Mouse (Mus musculus) stomach, postnatal 0 days (tissue): ENCODE data around the gene Tm4sf1. TPM values are rescaled to one million over a fixed set of nuclear protein-coding genes. Genes with fewer than 3 reads are reported as not detected.
A peak's percentile ranks its signal among the peaks of the same experiment; 100 is the strongest.

ENCODE experiments used
- ATAC-seq: fragments of 200-750 bp; cut with Nextera tagmentation; 2 replicates; pipeline ENCODE4 v1.8.0; 2017; ENCODE audit not compliant: low FRiP score, low TSS enrichment
- DNase-seq: peaks from one replicate; pipeline ENCODE4 v3.0.0-alpha.2; 2016; ENCODE audit warnings: low spot score
- H3K27ac ChIP-seq: fragments of 300-500 bp; sonication (generic); replicated peaks from 2 replicates; pipeline ENCODE4 v1.5.1; 2014; ENCODE audit warnings: mild to moderate bottlenecking, control low read depth
- H3K27me3 ChIP-seq: fragments of 300-500 bp; sonication (generic); 2 replicates; pipeline ENCODE4 v1.6.1; 2014; ENCODE audit warnings: low read length; ENCODE audit not compliant: control insufficient read depth, insufficient read depth
- H3K36me3 ChIP-seq: fragments of 300-500 bp; sonication (generic); 2 replicates; pipeline ENCODE4 v1.6.1; 2014; ENCODE audit warnings: low read length, mixed read lengths; ENCODE audit not compliant: control insufficient read depth, insufficient read depth
- H3K4me1 ChIP-seq: fragments of 300-500 bp; sonication (generic); replicated peaks from 2 replicates; pipeline ENCODE4 v1.6.1; 2014; ENCODE audit warnings: antibody characterized with exemption; ENCODE audit not compliant: control insufficient read depth, insufficient read depth
- H3K4me2 ChIP-seq: fragments of 300-500 bp; sonication (generic); replicated peaks from 2 replicates; pipeline ENCODE4 v1.6.1; 2014; ENCODE audit warnings: low read depth, mild to moderate bottlenecking, control low read depth, moderate library complexity
- H3K4me3 ChIP-seq: fragments of 300-500 bp; sonication (generic); 2 replicates; pipeline ENCODE4 v1.5.1; 2014; ENCODE audit warnings: low read depth, low read length, control low read depth
- H3K9ac ChIP-seq: fragments of 300-500 bp; sonication (generic); 2 replicates; pipeline ENCODE4 v1.6.1; 2014; ENCODE audit warnings: mild to moderate bottlenecking, low read length, control low read depth, mixed read lengths
- H3K9me3 ChIP-seq: fragments of 300-500 bp; sonication (generic); 2 replicates; pipeline ENCODE4 v1.6.1; 2016; ENCODE audit warnings: low read length; ENCODE audit not compliant: control insufficient read depth
- CTCF ChIP-seq: IDR thresholded peaks from 2 replicates; pipeline ENCODE4 v1.5.1; 2016; ENCODE audit warnings: antibody characterized with exemption, low read depth, mild to moderate bottlenecking, moderate library complexity
- EP300 ChIP-seq: optimal IDR thresholded peaks from 2 replicates; pipeline ENCODE3; 2016; ENCODE audit warnings: antibody characterized with exemption
- WGBS: fragments of 180-500 bp; shearing (Covaris S2); extraction: QIAGEN DNeasy Blood & Tissue Kit; methylation state at CpG from one replicate; pipeline ENCODE4 v1.1.7; 2014; 5-methylcytosine and 5-hydroxymethylcytosine counted together
- polyA plus RNA-seq: library from polyadenylated mRNA; unstranded; fragments of >200 nt; fragmentation: Nextera tagmentation; extraction: Ambion mirVana; gene quantifications from 2 replicates; pipeline ENCODE4 v1.2.1, GENCODE M21; 2015

Gene Tm4sf1
- polyA plus RNA-seq, 1 experiment from 2014 or later, result 69.6 TPM

DNA sequence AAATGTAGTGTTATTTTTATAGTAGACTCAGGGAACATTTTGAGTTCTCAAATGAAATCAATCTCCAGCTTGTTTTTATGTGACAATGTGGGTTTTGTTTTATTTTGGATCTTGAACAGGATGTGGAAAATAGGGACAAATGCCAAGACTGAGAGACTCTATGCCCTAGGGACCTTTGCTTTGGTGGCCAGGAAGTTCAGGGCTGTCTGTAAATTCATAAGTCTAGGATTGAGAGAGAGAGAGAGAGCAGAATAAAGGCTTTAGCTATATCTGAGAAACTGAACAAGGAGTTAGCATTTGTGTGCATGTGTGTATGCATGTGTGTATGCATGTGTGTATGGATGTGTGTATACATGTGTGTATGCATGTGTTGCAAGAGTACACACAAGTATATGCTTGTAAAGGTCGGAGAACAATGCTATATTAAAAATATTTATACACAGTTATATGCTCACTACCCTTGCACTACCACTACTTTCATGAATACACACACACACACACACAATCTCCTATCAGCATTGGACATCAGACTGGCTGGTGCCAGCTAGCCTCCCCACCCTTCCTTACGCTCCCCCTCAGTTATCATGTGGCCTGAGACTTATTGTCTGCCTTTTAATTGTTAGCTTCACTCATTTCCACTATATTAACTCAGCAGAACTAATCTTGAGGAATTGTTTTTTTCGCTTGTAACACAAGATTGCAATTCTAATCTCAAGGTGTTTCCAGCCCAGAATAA lies 33.5 kb upstream of the Tm4sf1 start:
- no peaks in the 10 kb centered on the region for H3K36me3 ChIP-seq
- H3K9me3 ChIP-seq, result no peaks in the 10 kb centered on the region
- H3K9ac ChIP-seq, result no peak overlapping the region
- no peak overlapping the region for H3K4me2 ChIP-seq
- no peak for TF ChIP-seq CTCF
- TF ChIP-seq EP300, result no peak
- WGBS, result 66% methylated on average over 3 of the region's 3 CpGs
- ATAC-seq (no peak), DNase-seq (no peak)
- H3K27ac ChIP-seq, result 0 out of 2 replicates have a peak overlapping the region, but pooled peaks have one; percentile 4
- H3K4me3 ChIP-seq, result no peak overlapping the region
- H3K4me1 ChIP-seq, result no peaks in the 10 kb centered on the region
- H3K27me3 ChIP-seq, result no peaks in the 10 kb centered on the region

DNA sequence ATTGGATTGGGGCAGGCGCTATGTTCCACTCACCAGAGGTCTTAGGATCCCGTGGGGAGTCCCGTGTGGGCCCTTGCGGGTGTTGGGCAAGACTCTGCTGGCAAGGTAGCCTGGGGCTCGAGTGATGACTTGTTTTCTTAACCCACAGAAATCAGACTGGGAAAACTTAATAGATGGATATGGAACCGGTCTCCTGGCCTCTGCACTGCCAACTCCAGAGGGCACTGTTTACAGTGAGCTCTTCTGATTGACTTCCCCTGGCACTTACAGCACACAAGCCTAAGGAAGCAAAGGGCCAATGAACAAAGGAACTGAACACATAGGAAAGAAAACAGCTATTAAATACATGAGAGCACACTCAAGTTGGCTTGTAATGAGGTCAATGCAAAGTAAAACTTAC lies 26.2 kb upstream of the Tm4sf1 start:
- Histone ChIP-seq H3K9me3 (no peaks in the 10 kb centered on the region), H3K4me2 (no peak overlapping the region), H3K4me1 (no peaks in the 10 kb centered on the region), H3K9ac (no peak overlapping the region), H3K27me3 (no peaks in the 10 kb centered on the region), H3K4me3 (no peak overlapping the region), H3K36me3 (no peaks in the 10 kb centered on the region), H3K27ac (no peak overlapping the region)
- DNase-seq (no peak), ATAC-seq (no peak)
- TF ChIP-seq CTCF (peak; percentile 41; the same call in 1 of the 2 replicates), EP300 (no peak)
- 79% methylated on average over 5 of the region's 6 CpGs for WGBS

DNA sequence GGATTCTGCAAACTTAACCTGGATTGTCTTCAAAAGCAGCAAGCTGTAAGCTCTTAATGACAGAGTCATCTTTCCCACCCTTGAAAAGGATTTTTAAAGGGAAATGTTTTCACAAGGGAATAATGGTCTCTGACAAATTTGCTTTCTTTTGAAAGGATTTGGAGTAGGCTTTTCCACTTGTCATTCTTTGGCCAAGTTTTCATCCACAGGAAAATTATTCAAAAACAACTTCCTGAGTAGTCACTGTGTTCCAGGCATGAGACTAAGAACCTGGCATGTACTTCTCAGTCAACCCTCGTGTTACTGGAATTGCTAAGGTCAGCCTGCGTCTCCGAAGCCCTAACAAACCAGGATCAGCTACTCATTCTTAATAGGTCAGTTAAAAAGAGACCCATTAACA lies 5.3 kb upstream of the Tm4sf1 start:
- no peak for TF ChIP-seq CTCF
- no peak for TF ChIP-seq EP300
- ATAC-seq, result no peak
- H3K27me3 ChIP-seq, result no peaks in the 10 kb centered on the region
- H3K4me3 ChIP-seq, result no peak overlapping the region
- H3K4me2 ChIP-seq, result no peak overlapping the region
- H3K9me3 ChIP-seq, result no peaks in the 10 kb centered on the region
- 64% methylated on average over 3 of the region's 3 CpGs for WGBS
- no peak overlapping the region for H3K9ac ChIP-seq
- H3K4me1 ChIP-seq, result no peaks in the 10 kb centered on the region
- no peaks in the 10 kb centered on the region for H3K36me3 ChIP-seq
- H3K27ac ChIP-seq, result no peak overlapping the region
- no peak for DNase-seq

DNA sequence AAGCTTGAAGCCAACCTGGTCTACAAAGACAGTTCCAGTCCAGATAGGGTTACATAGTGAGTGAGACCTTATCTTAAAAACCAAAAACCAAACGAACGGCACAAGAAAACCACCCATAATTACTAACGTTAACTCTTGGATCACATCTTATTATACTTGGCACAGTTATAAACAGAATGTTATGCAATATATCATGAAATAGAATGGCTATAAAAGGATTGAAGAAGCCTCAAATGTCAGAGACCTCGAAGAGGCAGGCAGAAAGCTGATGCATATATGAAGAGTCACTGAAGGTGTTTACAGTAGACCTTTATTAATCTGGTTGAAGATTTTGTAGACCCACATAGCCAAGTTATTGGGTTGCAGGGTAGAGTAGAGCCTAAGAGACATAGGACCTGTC lies 3.8 kb upstream of the Tm4sf1 start:
- no peaks in the 10 kb centered on the region for H3K36me3 ChIP-seq
- no peak overlapping the region for H3K27ac ChIP-seq
- no peak for DNase-seq
- H3K4me3 ChIP-seq, result no peak overlapping the region
- H3K9ac ChIP-seq, result no peak overlapping the region
- H3K4me2 ChIP-seq, result no peak overlapping the region
- WGBS, result 42% methylated on average over 4 of the region's 4 CpGs
- no peaks in the 10 kb centered on the region for H3K9me3 ChIP-seq
- H3K27me3 ChIP-seq, result no peaks in the 10 kb centered on the region
- H3K4me1 ChIP-seq, result no peaks in the 10 kb centered on the region
- no peak for TF ChIP-seq EP300
- no peak for TF ChIP-seq CTCF
- ATAC-seq, result no peak

DNA sequence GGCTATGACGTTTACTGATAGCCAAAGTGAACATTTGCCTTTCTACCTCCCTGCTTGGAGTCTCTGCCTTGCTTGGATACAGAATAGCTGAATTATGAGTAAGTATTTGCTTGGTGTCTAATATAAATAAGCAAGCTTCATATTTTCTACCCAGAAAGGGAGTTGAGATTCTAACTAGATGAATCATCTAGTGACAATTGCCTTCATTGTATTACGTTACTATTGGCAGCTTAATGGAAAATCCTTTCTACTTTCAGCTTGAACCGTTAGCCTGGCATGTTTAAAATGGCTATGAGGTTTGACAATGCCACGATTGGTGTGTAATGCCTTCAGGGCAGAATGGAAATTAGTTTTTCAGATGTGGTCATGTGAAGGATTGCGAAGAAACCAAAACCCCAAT lies 2.7 kb upstream of the Tm4sf1 start:
- WGBS, result 40% methylated on average over 5 of the region's 5 CpGs
- TF ChIP-seq EP300 (no peak), CTCF (no peak)
- Histone ChIP-seq H3K27me3 (no peaks in the 10 kb centered on the region), H3K9ac (no peak overlapping the region), H3K36me3 (no peaks in the 10 kb centered on the region), H3K4me1 (no peaks in the 10 kb centered on the region), H3K9me3 (no peaks in the 10 kb centered on the region), H3K27ac (no peak overlapping the region), H3K4me3 (no peak overlapping the region), H3K4me2 (no peak overlapping the region)
- ATAC-seq, result no peak
- no peak for DNase-seq

DNA sequence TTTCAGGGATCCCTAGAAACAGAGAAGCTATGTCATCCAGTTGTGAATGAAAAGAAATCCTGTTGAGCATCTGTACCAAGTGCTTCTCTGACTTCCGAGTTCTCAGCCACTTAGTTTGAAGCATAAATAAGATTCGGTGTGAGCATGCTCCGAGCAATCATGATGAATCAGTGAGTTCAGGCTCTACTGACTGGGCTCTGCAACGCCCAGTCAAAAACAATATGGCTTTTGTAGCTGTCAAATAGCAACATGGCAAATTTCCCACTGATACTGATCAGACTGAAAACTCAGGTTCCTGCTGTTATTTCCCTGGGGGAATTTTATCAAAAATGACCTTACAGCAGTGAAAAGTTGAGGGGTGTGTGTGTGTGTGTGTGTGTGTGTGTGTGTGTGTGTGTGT lies 2.3 kb upstream of the Tm4sf1 start:
- H3K9me3 ChIP-seq, result no peaks in the 10 kb centered on the region
- TF ChIP-seq EP300, result no peak
- TF ChIP-seq CTCF, result no peak
- no peak for DNase-seq
- no peaks in the 10 kb centered on the region for H3K4me1 ChIP-seq
- 31% methylated on average over 4 of the region's 4 CpGs for WGBS
- no peak overlapping the region for H3K9ac ChIP-seq
- H3K27ac ChIP-seq, result no peak overlapping the region
- H3K36me3 ChIP-seq, result no peaks in the 10 kb centered on the region
- no peak overlapping the region for H3K4me3 ChIP-seq
- no peak overlapping the region for H3K4me2 ChIP-seq
- H3K27me3 ChIP-seq, result no peaks in the 10 kb centered on the region
- ATAC-seq, result 0 out of 2 replicates have a peak, but pooled peaks have one; percentile 24
